9 mouse cellular contexts compared by ENCODE assay signal in the genomic region with DNA sequence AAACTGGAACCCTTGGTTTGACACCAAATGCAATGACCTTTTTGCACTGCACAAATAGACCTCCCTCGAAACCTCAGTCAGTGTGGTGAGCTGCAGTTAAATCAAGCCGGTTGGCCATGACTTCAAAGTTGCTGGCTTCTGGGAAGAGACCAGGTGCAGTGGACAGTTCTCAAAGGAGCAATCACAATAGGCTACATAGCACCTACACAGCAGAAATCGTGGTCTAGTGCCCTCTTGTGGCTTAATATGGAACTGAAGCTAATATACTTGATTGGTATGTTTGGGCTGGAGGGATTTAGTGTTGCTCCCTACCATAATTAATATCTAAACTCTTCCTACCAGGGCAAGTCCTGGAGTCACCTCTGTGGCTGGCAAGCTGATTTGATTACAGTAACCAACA.
A peak's percentile ranks its signal among the peaks of the same experiment; 100 is the strongest.
DNase-seq lines count a peak whose midpoint lies in the region; ATAC-seq and TF ChIP-seq lines count a peak whose summit lies in the region.
"Had no signal": no experiment of that assay in that cellular context is flagged by ENCODE, and none has a peak within 500 bp of the region (broad histone marks: within the 10 kb centered on the region; RNA-seq: fewer than 3 reads in every experiment).

No protein-coding gene starts in this region.

- peaks cover 10% of the 10 kb centered on the region for H3K4me1 ChIP-seq in hindbrain, postnatal 0 days (ENCODE audit: insufficient read depth, low read length)
- peaks cover 26% of the 10 kb centered on the region for H3K4me1 ChIP-seq in hindbrain, embryonic 13.5 days (replicated peaks)
- H3K4me1 ChIP-seq in MEL (ENCODE audit: control insufficient read depth in 1 of 2, insufficient read depth in 2 of 2, low read length in 2 of 2) = no peaks in the 10 kb centered on the region

- peak; percentile 74 for TF ChIP-seq CTCF in hindbrain, postnatal 0 days (IDR thresholded peaks at IDR 0.05; ENCODE audit: low read depth)
- TF ChIP-seq CTCF in MEL (IDR thresholded peaks at IDR 0.05 in 2 of 3, conservative IDR thresholded peaks at IDR 0.05 in 1 of 3; ENCODE audit: control insufficient read depth in 1 of 3, insufficient read depth in 1 of 3, low read depth in 2 of 3, low read length in 3 of 3, poor library complexity in 1 of 3, severe bottlenecking in 1 of 3) = peak; percentile 34 to 67 (median 67); a peak in 4 of 6 replicates

- WGBS in hindbrain, postnatal 0 days = 52% methylated on average over 3 of the region's 3 CpGs
- 43% methylated on average over 3 of the region's 3 CpGs for WGBS in hindbrain, embryonic 13.5 days

- no peak for TF ChIP-seq POLR2A in MEL (IDR thresholded peaks at IDR 0.05; ENCODE audit: control insufficient read depth in 1 of 2, insufficient read depth in 1 of 2, low read depth in 1 of 2, low read length in 2 of 2, poor library complexity in 1 of 2)

- no peak overlapping the region for H3K4me2 ChIP-seq in hindbrain, postnatal 0 days (ENCODE audit: low read depth, low read length)
- H3K4me2 ChIP-seq in hindbrain, embryonic 13.5 days = no peak overlapping the region
- H3K4me2 ChIP-seq: embryonic facial prominence, embryonic 13.5 days had no signal

- no peak overlapping the region for H3K27ac ChIP-seq in hindbrain, postnatal 0 days
- H3K27ac ChIP-seq in hindbrain, embryonic 13.5 days = no peak overlapping the region
- H3K27ac ChIP-seq in MEL (ENCODE audit: control insufficient read depth, low read depth, low read length) = no peak overlapping the region
- H3K27ac ChIP-seq: embryonic facial prominence, embryonic 13.5 days had no signal

- peak; percentile 52 for TF ChIP-seq RAD21 in MEL (IDR thresholded peaks at IDR 0.05; ENCODE audit: low read depth, low read length)

- intact Hi-C loops in gastrocnemius, postnatal 36 days (cut with DNase I) = no loop called here

- no peaks in the 10 kb centered on the region for H3K36me3 ChIP-seq in hindbrain, postnatal 0 days (ENCODE audit: insufficient read depth, low read length)
- no peaks in the 10 kb centered on the region; the same call in 1 of the 2 replicates for H3K36me3 ChIP-seq in hindbrain, embryonic 13.5 days
- H3K36me3 ChIP-seq in MEL (ENCODE audit: control insufficient read depth in 1 of 2, insufficient read depth in 2 of 2, low read length in 2 of 2) = no peaks in the 10 kb centered on the region
- H3K36me3 ChIP-seq: embryonic facial prominence, embryonic 13.5 days had no signal

- no peak for ATAC-seq in hindbrain, postnatal 0 days
- no peak for ATAC-seq in hindbrain, embryonic 13.5 days (ENCODE audit: low FRiP score)
- peak; percentile 64 for ATAC-seq in granulocyte monocyte progenitor cell, adult 5-6 weeks (replicated peaks; ENCODE audit: poor library complexity, severe bottlenecking)

- no peak overlapping the region for H3K4me3 ChIP-seq in hindbrain, postnatal 0 days (ENCODE audit: low read length)
- no peak overlapping the region for H3K4me3 ChIP-seq in hindbrain, embryonic 13.5 days
- H3K4me3 ChIP-seq in MEL (ENCODE audit: control insufficient read depth in 1 of 2, insufficient read depth in 1 of 2, low read depth in 2 of 2, low read length in 2 of 2) = no peak overlapping the region
- H3K4me3 ChIP-seq: embryonic facial prominence, embryonic 13.5 days had no signal

- no peak for TF ChIP-seq EP300 in MEL (IDR thresholded peaks at IDR 0.05; ENCODE audit: low read depth in 1 of 2, low read length in 2 of 2)

- H3K79me2 ChIP-seq in MEL (ENCODE audit: control insufficient read depth, insufficient read depth, low read length, poor library complexity) = no peaks in the 10 kb centered on the region

- H3K27me3 ChIP-seq in hindbrain, postnatal 0 days (ENCODE audit: insufficient read depth, low read length) = no peaks in the 10 kb centered on the region
- no peaks in the 10 kb centered on the region for H3K27me3 ChIP-seq in hindbrain, embryonic 13.5 days
- no peaks in the 10 kb centered on the region for H3K27me3 ChIP-seq in MEL (ENCODE audit: control insufficient read depth in 1 of 2, insufficient read depth in 2 of 2, low read length in 2 of 2)

- no peak overlapping the region for H3K9ac ChIP-seq in hindbrain, postnatal 0 days (replicated peaks; ENCODE audit: low read length)
- no peak overlapping the region for H3K9ac ChIP-seq in hindbrain, embryonic 13.5 days
- no peak overlapping the region for H3K9ac ChIP-seq in MEL (ENCODE audit: control insufficient read depth, low read depth, low read length, poor library complexity, severe bottlenecking)
- H3K9ac ChIP-seq: embryonic facial prominence, embryonic 13.5 days had no signal

- DNase-seq in hindbrain, postnatal 0 days (ENCODE audit: low spot score) = peak; percentile 69
- DNase-seq in B cell, adult 2 months = peak; percentile 32 to 38
- peak; percentile 48 for DNase-seq in MEL (ENCODE audit: low read depth, low spot score)
- no peak for DNase-seq in gastrocnemius, postnatal 36 days
- DNase-seq in layer of hippocampus, adult 8-10 months (ENCODE audit: low spot score in 2 of 2) = no peak
- DNase-seq in urinary bladder, postnatal 25 days (ENCODE audit: low spot score) = no peak

- H3K9me3 ChIP-seq in hindbrain, postnatal 0 days (ENCODE audit: low read length) = no peaks in the 10 kb centered on the region
- no peaks in the 10 kb centered on the region for H3K9me3 ChIP-seq in hindbrain, embryonic 13.5 days
- H3K9me3 ChIP-seq in MEL (replicated peaks; ENCODE audit: insufficient read depth, low read length) = no peaks in the 10 kb centered on the region
- H3K9me3 ChIP-seq: embryonic facial prominence, embryonic 13.5 days had no signal

TF ChIP-seq in MEL, 35 proteins besides CTCF, POLR2A, EP300 and RAD21:
- TF ChIP-seq NRF1 (IDR thresholded peaks at IDR 0.05; ENCODE audit: insufficient read depth, low read depth, low read length, poor library complexity, severe bottlenecking) (no peak), ZC3H11A (IDR thresholded peaks at IDR 0.05; ENCODE audit: low read depth, low read length) (peak; percentile 49), ELF1 (IDR thresholded peaks at IDR 0.05; ENCODE audit: low read depth, low read length) (no peak), SMC3 (IDR thresholded peaks at IDR 0.05; ENCODE audit: low read depth, low read length) (peak; percentile 76), MYB (IDR thresholded peaks at IDR 0.05; ENCODE audit: low read depth, low read length) (no peak), ETS1 (IDR thresholded peaks at IDR 0.05; ENCODE audit: low read depth, low read length) (no peak), TBP (IDR thresholded peaks at IDR 0.05; ENCODE audit: low read depth, low read length) (no peak), MEF2A (IDR thresholded peaks at IDR 0.05; ENCODE audit: extremely low read depth, insufficient replicate concordance, low read depth, low read length, poor library complexity, severe bottlenecking) (no peak), ZMIZ1 (IDR thresholded peaks at IDR 0.05; ENCODE audit: low read depth, low read length) (no peak), UBTF (IDR thresholded peaks at IDR 0.05; ENCODE audit: borderline replicate concordance, insufficient read depth, low read depth, low read length) (no peak)

Comparison
In these comparisons a context has a peak if more than half of its experiments do, and no peak if none do; other contexts are left out.
1. DNase-seq: peak in hindbrain, postnatal 0 days (single experiment), B cell, adult 2 months (2 of 2) and MEL (single experiment); none in gastrocnemius, postnatal 36 days (0 of 2), layer of hippocampus, adult 8-10 months (0 of 2) and urinary bladder, postnatal 25 days (single experiment).